Mouse (Mus musculus): ENCODE data around the gene Phc2. TPM values are rescaled to one million over a fixed set of nuclear protein-coding genes. Genes with fewer than 3 reads are reported as not detected.

Phc2 gene
- total and polyA plus RNA-seq, 3 experiments: 23.7 to 65.5 TPM; not detected in 1

- TF ChIP-seq NRF1 (IDR thresholded peaks at IDR 0.05; ENCODE audit: insufficient read depth, low read depth, low read length, poor library complexity, severe bottlenecking) (0 out of 2 replicates have a peak, but pooled peaks have one; percentile 22), E2F4 (IDR thresholded peaks at IDR 0.05; ENCODE audit: borderline replicate concordance, low read depth, low read length) (no peak), TAL1 (IDR thresholded peaks at IDR 0.05; ENCODE audit: low read length) (peak; percentile 67), ZC3H11A (IDR thresholded peaks at IDR 0.05; ENCODE audit: low read depth, low read length) (no peak), MYB (IDR thresholded peaks at IDR 0.05; ENCODE audit: low read depth, low read length) (0 out of 2 replicates have a peak, but pooled peaks have one; percentile 37), POLR2A (IDR thresholded peaks at IDR 0.05; ENCODE audit: control insufficient read depth in 1 of 2, insufficient read depth in 1 of 2, low read depth in 1 of 2, low read length in 2 of 2, poor library complexity in 1 of 2) (peak in 1 of 2 experiments; percentile 52; a peak in 2 of 4 replicates), ZMIZ1 (IDR thresholded peaks at IDR 0.05; ENCODE audit: low read depth, low read length) (no peak), POLR2AphosphoS5 (IDR thresholded peaks at IDR 0.05; ENCODE audit: borderline replicate concordance, low read depth, low read length) (no peak), HCFC1 (IDR thresholded peaks at IDR 0.05; ENCODE audit: low read depth, low read length) (peak; percentile 62), NELFE (IDR thresholded peaks at IDR 0.05; ENCODE audit: low read depth, low read length) (no peak), ZNF384 (IDR thresholded peaks at IDR 0.05; ENCODE audit: low read depth, low read length) (no peak), MAX (IDR thresholded peaks at IDR 0.05; ENCODE audit: low read length) (no peak), MYC (IDR thresholded peaks at IDR 0.05; ENCODE audit: low read depth, low read length) (peak; percentile 66; the same call in 1 of the 2 replicates), BHLHE40 (IDR thresholded peaks at IDR 0.05; ENCODE audit: borderline replicate concordance, low read depth, low read length) (no peak), GABPA (IDR thresholded peaks at IDR 0.05; ENCODE audit: low read depth, low read length) (no peak), JUND (IDR thresholded peaks at IDR 0.05; ENCODE audit: low read depth, low read length) (no peak), TBP (IDR thresholded peaks at IDR 0.05; ENCODE audit: low read depth, low read length) (peak; percentile 91), MXI1 (IDR thresholded peaks at IDR 0.05; ENCODE audit: low read depth, low read length) (peak; percentile 42; the same call in 1 of the 2 replicates), CHD2 (IDR thresholded peaks at IDR 0.05; ENCODE audit: low read length) (no peak), CHD1 (IDR thresholded peaks at IDR 0.05; ENCODE audit: low read depth, low read length) (no peak)
These were observed 65.6 kb downstream of the Phc2 start (continued) for GRCm38 (mm10) chr4:128720110-128720509.

- no peak for DNase-seq (ENCODE audit: low read depth, low spot score)
- H3K27ac ChIP-seq (ENCODE audit: control insufficient read depth, low read depth, low read length): no peak overlapping the region
- TF ChIP-seq CHD2 (IDR thresholded peaks at IDR 0.05; ENCODE audit: low read length) (no peak), RCOR1 (IDR thresholded peaks at IDR 0.05; ENCODE audit: low read depth, low read length) (no peak), MEF2A (IDR thresholded peaks at IDR 0.05; ENCODE audit: extremely low read depth, insufficient replicate concordance, low read depth, low read length, poor library complexity, severe bottlenecking) (no peak), ZKSCAN1 (IDR thresholded peaks at IDR 0.05; ENCODE audit: low read depth, low read length) (no peak), CTCF (IDR thresholded peaks at IDR 0.05 in 2 of 3, conservative IDR thresholded peaks at IDR 0.05 in 1 of 3; ENCODE audit: control insufficient read depth in 1 of 3, insufficient read depth in 1 of 3, low read depth in 2 of 3, low read length in 3 of 3, poor library complexity in 1 of 3, severe bottlenecking in 1 of 3) (no peak), BHLHE40 (IDR thresholded peaks at IDR 0.05; ENCODE audit: borderline replicate concordance, low read depth, low read length) (no peak), TBP (IDR thresholded peaks at IDR 0.05; ENCODE audit: low read depth, low read length) (no peak), E2F4 (IDR thresholded peaks at IDR 0.05; ENCODE audit: borderline replicate concordance, low read depth, low read length) (no peak), EP300 (IDR thresholded peaks at IDR 0.05; ENCODE audit: low read depth in 1 of 2, low read length in 2 of 2) (no peak), SIN3A (IDR thresholded peaks at IDR 0.05; ENCODE audit: low read length) (no peak), MXI1 (IDR thresholded peaks at IDR 0.05; ENCODE audit: low read depth, low read length) (no peak)
- H3K36me3 ChIP-seq (ENCODE audit: control insufficient read depth in 1 of 2, insufficient read depth in 2 of 2, low read length in 2 of 2): peaks cover 0 to 18% of the 10 kb centered on the region in 2 experiments; a peak in 2 of 4 replicates
- H3K9me3 ChIP-seq (replicated peaks; ENCODE audit: insufficient read depth, low read length): no peaks in the 10 kb centered on the region
- H3K4me1 ChIP-seq (ENCODE audit: control insufficient read depth in 1 of 2, insufficient read depth in 2 of 2, low read length in 2 of 2): peaks cover 6 to 15% of the 10 kb centered on the region in 2 experiments
- H3K79me2 ChIP-seq (ENCODE audit: control insufficient read depth, insufficient read depth, low read length, poor library complexity): no peaks in the 10 kb centered on the region
- H3K4me3 ChIP-seq (ENCODE audit: control insufficient read depth in 1 of 2, insufficient read depth in 1 of 2, low read depth in 2 of 2, low read length in 2 of 2): no peak overlapping the region
- no peak overlapping the region for H3K9ac ChIP-seq (ENCODE audit: control insufficient read depth, low read depth, low read length, poor library complexity, severe bottlenecking)
- no peaks in the 10 kb centered on the region for H3K27me3 ChIP-seq (ENCODE audit: control insufficient read depth in 1 of 2, insufficient read depth in 2 of 2, low read length in 2 of 2)
These were observed 66.7 kb downstream of the Phc2 start for GRCm38 (mm10) chr4:128721061-128721648.

All from MEL (cell line).